Mouse (Mus musculus) lung, embryonic 15.5 days (tissue): ENCODE data around the gene Desi2. TPM values are rescaled to one million over a fixed set of nuclear protein-coding genes. Genes with fewer than 3 reads are reported as not detected.

Source experiments
- polyA plus RNA-seq: library from polyadenylated mRNA; unstranded; fragments of >200 nt; fragmentation: Nextera tagmentation; extraction: Ambion mirVana; gene quantifications from 2 replicates; pipeline ENCODE4 v1.2.1, GENCODE M21; 2015

Gene Desi2
- polyA plus RNA-seq, 1 experiment from 2014 or later = 20.7 TPM

Other genes with a start within 250 kb of the Desi2 start
- gene Catspere2, start 204.0 kb upstream of the Desi2 start, polyA plus RNA-seq = 0.24 and 0.42 TPM in 2 replicates
- gene Cox20, start 131.7 kb downstream of the Desi2 start, polyA plus RNA-seq = 124 TPM in 2 replicates
- gene Hnrnpu, start 150.4 kb downstream of the Desi2 start, polyA plus RNA-seq = 411 and 443 TPM in 2 replicates
- 4.8 and 6.1 TPM in 2 replicates for gene Efcab2, start 218.7 kb downstream of the Desi2 start, polyA plus RNA-seq